Mouse (Mus musculus): ENCODE data around the gene Gsc2. TPM values are rescaled to one million over a fixed set of nuclear protein-coding genes. Genes with fewer than 3 reads are reported as not detected.

The Gsc2 gene
- total and polyA plus RNA-seq, 2 experiments from 2014 or later = 0.31 TPM; not detected in 1

GRCm38 (mm10) chr16:17865293-17865692 lies 49.6 kb downstream of the Gsc2 start:
- WGBS = 88% methylated on average over 2 of the region's 2 CpGs
- no peak for DNase-seq (ENCODE audit: low spot score)
- H3K4me2 ChIP-seq (ENCODE audit: low read depth, low read length, poor library complexity, severe bottlenecking) = no peak overlapping the region

More at GRCm38 (mm10) chr16:17865293-17865692, 49.6 kb downstream of the Gsc2 start:
- Histone ChIP-seq H3K36me3 (ENCODE audit: insufficient read depth, low read length) (peaks cover 13% of the 10 kb centered on the region; the same call in 1 of the 2 replicates), H3K9ac (replicated peaks; ENCODE audit: low read length, poor library complexity, severe bottlenecking) (no peak overlapping the region), H3K4me1 (ENCODE audit: insufficient read depth, low read length) (no peaks in the 10 kb centered on the region), H3K27ac (ENCODE audit: low read depth, low read length) (no peak overlapping the region), H3K4me3 (ENCODE audit: low read depth, low read length) (no peak overlapping the region), H3K27me3 (ENCODE audit: insufficient read depth, low read length) (no peaks in the 10 kb centered on the region), H3K9me3 (ENCODE audit: low read length) (no peaks in the 10 kb centered on the region)
- no peak for TF ChIP-seq CTCF (IDR thresholded peaks at IDR 0.05)
- no peak for ATAC-seq (ENCODE audit: low FRiP score)

Other genes starting within 250 kb of the Gsc2 start
- 58.3 and 60.7 TPM in 2 replicates for gene Med15, start 182.2 kb downstream of the Gsc2 start, total RNA-seq (2014; rRNA removed)
- gene Med15, start 182.2 kb downstream of the Gsc2 start, polyA plus RNA-seq (2015; fragmentation: Nextera tagmentation; extraction: Ambion mirVana) = 43.0 and 49.3 TPM in 2 replicates
- gene Klhl22, start 155.4 kb downstream of the Gsc2 start, total RNA-seq (2014; rRNA removed) = 150 and 156 TPM in 2 replicates
- gene Klhl22, start 155.4 kb downstream of the Gsc2 start, polyA plus RNA-seq (2015; fragmentation: Nextera tagmentation; extraction: Ambion mirVana) = 79.3 and 82.6 TPM in 2 replicates
- 8.5 and 12.6 TPM in 2 replicates for gene Scarf2, start 117.8 kb downstream of the Gsc2 start, total RNA-seq (2014; rRNA removed)
- gene Scarf2, start 117.8 kb downstream of the Gsc2 start, polyA plus RNA-seq (2015; fragmentation: Nextera tagmentation; extraction: Ambion mirVana) = 2.1 and 2.4 TPM in 2 replicates
- gene B830017H08Rik, start 81.9 kb downstream of the Gsc2 start, total RNA-seq (2014; rRNA removed) = 7.0 and 13.5 TPM in 2 replicates
- gene B830017H08Rik, start 81.9 kb downstream of the Gsc2 start, polyA plus RNA-seq (2015; fragmentation: Nextera tagmentation; extraction: Ambion mirVana) = 7.8 and 8.5 TPM in 2 replicates
- 2.4 and 12.8 TPM in 2 replicates for gene Car15, start 76.7 kb downstream of the Gsc2 start, total RNA-seq (2014; rRNA removed)
- 1.7 and 2.0 TPM in 2 replicates for gene Car15, start 76.7 kb downstream of the Gsc2 start, polyA plus RNA-seq (2015; fragmentation: Nextera tagmentation; extraction: Ambion mirVana)
- gene Gm20518, start 23.4 kb downstream of the Gsc2 start, total RNA-seq (2014; rRNA removed) = 0.66 and 1.6 TPM in 2 replicates
- 0.15 and 0.25 TPM in 2 replicates for gene Gm20518, start 23.4 kb downstream of the Gsc2 start, polyA plus RNA-seq (2015; fragmentation: Nextera tagmentation; extraction: Ambion mirVana)
- not detected in 2 replicates for gene Tssk1, start 20.8 kb downstream of the Gsc2 start, total RNA-seq (2014; rRNA removed)
- 0.07 TPM in 1 of 2 replicates, not detected in the other for gene Tssk1, start 20.8 kb downstream of the Gsc2 start, polyA plus RNA-seq (2015; fragmentation: Nextera tagmentation; extraction: Ambion mirVana)
- 161 and 178 TPM in 2 replicates for gene Dgcr2, start 16.5 kb downstream of the Gsc2 start, total RNA-seq (2014; rRNA removed)
- gene Dgcr2, start 16.5 kb downstream of the Gsc2 start, polyA plus RNA-seq (2015; fragmentation: Nextera tagmentation; extraction: Ambion mirVana) = 94.0 and 95.9 TPM in 2 replicates
- gene Tssk2, start 16.4 kb downstream of the Gsc2 start, total RNA-seq (2014; rRNA removed) = not detected in 2 replicates
- gene Tssk2, start 16.4 kb downstream of the Gsc2 start, polyA plus RNA-seq (2015; fragmentation: Nextera tagmentation; extraction: Ambion mirVana) = not detected in 2 replicates
- 40.4 and 52.2 TPM in 2 replicates for gene Ess2, start 3.7 kb downstream of the Gsc2 start, total RNA-seq (2014; rRNA removed)
- gene Ess2, start 3.7 kb downstream of the Gsc2 start, polyA plus RNA-seq (2015; fragmentation: Nextera tagmentation; extraction: Ambion mirVana) = 41.3 and 43.4 TPM in 2 replicates
- 178 and 184 TPM in 2 replicates for gene Slc25a1, start 13.2 kb upstream of the Gsc2 start, total RNA-seq (2014; rRNA removed)
- 146 and 155 TPM in 2 replicates for gene Slc25a1, start 13.2 kb upstream of the Gsc2 start, polyA plus RNA-seq (2015; fragmentation: Nextera tagmentation; extraction: Ambion mirVana)
- gene Vpreb2, start 65.4 kb upstream of the Gsc2 start, total RNA-seq (2014; rRNA removed) = not detected in 2 replicates
- gene Vpreb2, start 65.4 kb upstream of the Gsc2 start, polyA plus RNA-seq (2015; fragmentation: Nextera tagmentation; extraction: Ambion mirVana) = not detected in 2 replicates
- 64.0 and 68.5 TPM in 2 replicates for gene Dgcr6, start 137.8 kb upstream of the Gsc2 start, total RNA-seq (2014; rRNA removed)
- 164 and 172 TPM in 2 replicates for gene Dgcr6, start 137.8 kb upstream of the Gsc2 start, polyA plus RNA-seq (2015; fragmentation: Nextera tagmentation; extraction: Ambion mirVana)
- 11.1 and 14.8 TPM in 2 replicates for gene Prodh, start 175.1 kb upstream of the Gsc2 start, total RNA-seq (2014; rRNA removed)
- 5.4 and 6.8 TPM in 2 replicates for gene Prodh, start 175.1 kb upstream of the Gsc2 start, polyA plus RNA-seq (2015; fragmentation: Nextera tagmentation; extraction: Ambion mirVana)
- 39.6 and 71.7 TPM in 2 replicates for gene Rtn4r, start 212.6 kb upstream of the Gsc2 start, total RNA-seq (2014; rRNA removed)
- gene Rtn4r, start 212.6 kb upstream of the Gsc2 start, polyA plus RNA-seq (2015; fragmentation: Nextera tagmentation; extraction: Ambion mirVana) = 32.3 and 36.2 TPM in 2 replicates